Mouse (Mus musculus) layer of hippocampus, adult 11-12 months (tissue): Measurements from ENCODE around the gene Gpa33.

Source experiments
- DNase-seq: peaks from one replicate; pipeline ENCODE4 v3.0.0; 2022; ENCODE audit warnings: low spot score

Gpa33 gene

GRCm38 (mm10) chr1:166130224-166130860, at the start of gene Gpa33:
TSS of gene Gpa33 (plus strand) at chr1:166130238.
- DNase-seq = no peak

- no peak for DNase-seq
Observed at GRCm38 (mm10) chr1:166088446-166089170, 41.4 kb upstream of the Gpa33 start.

- no peak for DNase-seq
Observed at GRCm38 (mm10) chr1:166089337-166089736, 40.7 kb upstream of the Gpa33 start.

- DNase-seq = no peak
Observed at GRCm38 (mm10) chr1:166089739-166090138, 40.3 kb upstream of the Gpa33 start.

- no peak for DNase-seq
Observed at GRCm38 (mm10) chr1:166090306-166090705, 39.7 kb upstream of the Gpa33 start.

- no peak for DNase-seq
Observed at GRCm38 (mm10) chr1:166094462-166094861, 35.6 kb upstream of the Gpa33 start.

GRCm38 (mm10) chr1:166098120-166098519, 31.9 kb upstream of the Gpa33 start:
- no peak for DNase-seq

- no peak for DNase-seq
Observed at GRCm38 (mm10) chr1:166102920-166103608, 27.0 kb upstream of the Gpa33 start.

- no peak for DNase-seq
Observed at GRCm38 (mm10) chr1:166104858-166105257, 25.2 kb upstream of the Gpa33 start.

GRCm38 (mm10) chr1:166105464-166105863, 24.6 kb upstream of the Gpa33 start:
- peak; percentile 22 for DNase-seq

- DNase-seq = no peak
Observed at GRCm38 (mm10) chr1:166114986-166115385, 15.1 kb upstream of the Gpa33 start.

GRCm38 (mm10) chr1:166115719-166116118, 14.3 kb upstream of the Gpa33 start:
- DNase-seq = no peak

- DNase-seq = no peak
Observed at GRCm38 (mm10) chr1:166117866-166118639, 12.0 kb upstream of the Gpa33 start.

GRCm38 (mm10) chr1:166122114-166122513, 7.9 kb upstream of the Gpa33 start:
- no peak for DNase-seq

GRCm38 (mm10) chr1:166123045-166123444, 7.0 kb upstream of the Gpa33 start:
- DNase-seq = no peak

- DNase-seq = no peak
Observed at GRCm38 (mm10) chr1:166123751-166124150, 6.3 kb upstream of the Gpa33 start.

- DNase-seq = no peak
Observed at GRCm38 (mm10) chr1:166124932-166125593, 5.0 kb upstream of the Gpa33 start.

- DNase-seq = no peak
Observed at GRCm38 (mm10) chr1:166126290-166126689, 3.7 kb upstream of the Gpa33 start.

GRCm38 (mm10) chr1:166126795-166127194, 3.2 kb upstream of the Gpa33 start:
- no peak for DNase-seq

GRCm38 (mm10) chr1:166127719-166128118, 2.3 kb upstream of the Gpa33 start, which contains the start of gene Dusp27:
TSS of gene Dusp27 (minus strand) at chr1:166127922.
- no peak for DNase-seq

- DNase-seq = no peak
Observed at GRCm38 (mm10) chr1:166128551-166128950, 1.5 kb upstream of the Gpa33 start.

- no peak for DNase-seq
Observed at GRCm38 (mm10) chr1:166132367-166132766, 2.3 kb downstream of the Gpa33 start.
